18 mouse cellular contexts compared by ENCODE assay signal in the genomic region with DNA sequence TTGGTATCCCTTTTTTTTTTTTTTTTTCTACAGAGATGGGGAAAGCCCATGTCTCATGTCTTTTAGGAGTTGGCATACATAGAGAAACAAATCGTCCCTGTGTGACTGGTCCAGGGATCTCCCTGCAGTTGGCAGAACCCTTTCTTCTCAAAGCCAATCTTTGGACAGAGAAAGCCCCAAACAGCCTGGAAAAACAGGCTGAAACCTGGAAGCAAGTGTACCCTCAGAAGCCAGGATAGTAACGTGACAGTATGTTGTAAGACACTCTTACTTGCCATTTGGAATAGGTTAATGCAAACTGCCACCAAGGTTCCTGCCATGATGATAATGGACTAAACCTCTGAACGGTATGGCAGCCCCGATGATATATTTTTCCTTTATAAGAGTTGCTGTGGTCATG. TPM values are rescaled to one million over a fixed set of nuclear protein-coding genes. Genes with fewer than 3 reads are reported as not detected.
"Had no signal": no experiment of that assay in that cellular context is flagged by ENCODE, and none has a peak within 500 bp of the region (broad histone marks: within the 10 kb centered on the region; RNA-seq: fewer than 3 reads in every experiment).

No protein-coding gene starts in this region.

- H3K36me3 ChIP-seq: midbrain, embryonic 13.5 days; neural tube, embryonic 13.5 days; neural tube, embryonic 15.5 days had no signal

- H3K4me3 ChIP-seq: myocyte had no signal

- H3K27ac ChIP-seq: liver, embryonic 14.5 days; midbrain, embryonic 13.5 days; neural tube, embryonic 13.5 days; neural tube, embryonic 15.5 days had no signal

- H3K9ac ChIP-seq: liver, embryonic 14.5 days; neural tube, embryonic 15.5 days had no signal

- H3K9me3 ChIP-seq: midbrain, embryonic 10.5 days; midbrain, embryonic 13.5 days; neural tube, embryonic 13.5 days; neural tube, embryonic 15.5 days had no signal

- DNase-seq: lung, adult 18-20 months; lung, postnatal 10 days; retina, postnatal 1 day; right cerebral cortex, adult 18-20 months; right cerebral cortex, postnatal 25 days; right cerebral cortex, postnatal 4 days; spleen, adult 18-20 months; thymus, adult 18-20 months; thymus, postnatal 14 days; thymus, postnatal 36 days had no signal

- H3K27me3 ChIP-seq: neural tube, embryonic 15.5 days had no signal

- ATAC-seq: midbrain, embryonic 13.5 days; midbrain, embryonic 16.5 days had no signal

RNA-seq across cellular contexts. Expression of a gene that starts 5.2 kb away (rescaled TPM):
- total RNA-seq: megakaryocyte-erythroid progenitor cell, adult 5-6 weeks had no signal
- polyA plus RNA-seq: neural tube, embryonic 13.5 days had no signal

RNA-seq across cellular contexts. Expression of a gene that starts 40.2 kb away (rescaled TPM):
- polyA plus RNA-seq: myocyte had no signal
